Mouse (Mus musculus) c-Kit-positive CD71-negative TER-119-negative erythroid progenitor cells, embryonic 14.5 days (primary cell): ENCODE measurements around the gene Ccdc175.

ENCODE experiments used
- DNase-seq: peaks from one replicate; pipeline ENCODE4 v3.0.0-alpha.2; 2013; ENCODE audit warnings: low read depth

Gene Ccdc175

GRCm38 (mm10) chr12:72102776-72103175, 82.1 kb downstream of the Ccdc175 start:
- DNase-seq: no peak

GRCm38 (mm10) chr12:72096966-72097365, 87.9 kb downstream of the Ccdc175 start:
- no peak for DNase-seq

- no peak for DNase-seq
Measured at GRCm38 (mm10) chr12:72089802-72090201, 95.0 kb downstream of the Ccdc175 start.

- no peak for DNase-seq
Measured at GRCm38 (mm10) chr12:72086166-72086825, 98.5 kb downstream of the Ccdc175 start.

GRCm38 (mm10) chr12:72085329-72086165, 99.3 kb downstream of the Ccdc175 start, which contains the start of the genes L3hypdh and Jkamp:
L3hypdh (minus strand) TSS chr12:72085439.
Jkamp (plus strand) TSS chr12:72085589.
- DNase-seq: peak; percentile 99

GRCm38 (mm10) chr12:72085024-72085328, 99.9 kb downstream of the Ccdc175 start:
- DNase-seq: no peak

GRCm38 (mm10) chr12:72084261-72085023, 100.4 kb downstream of the Ccdc175 start:
- DNase-seq: no peak

GRCm38 (mm10) chr12:72083265-72083664, 101.6 kb downstream of the Ccdc175 start:
- DNase-seq: no peak

GRCm38 (mm10) chr12:72082370-72082769, 102.5 kb downstream of the Ccdc175 start:
- DNase-seq: no peak

- no peak for DNase-seq
Measured at GRCm38 (mm10) chr12:72081961-72082360, 102.9 kb downstream of the Ccdc175 start.

GRCm38 (mm10) chr12:72078248-72078647, 106.6 kb downstream of the Ccdc175 start:
- no peak for DNase-seq

- peak; percentile 52 for DNase-seq
Measured at GRCm38 (mm10) chr12:72070327-72071269, 114.2 kb downstream of the Ccdc175 start, which contains the start of gene Gpr135. Gpr135 (minus strand) TSS chr12:72071125.

- DNase-seq: no peak
Measured at GRCm38 (mm10) chr12:72069626-72070326, 115.1 kb downstream of the Ccdc175 start.

GRCm38 (mm10) chr12:72057780-72058179, 127.0 kb downstream of the Ccdc175 start:
- DNase-seq: no peak

- DNase-seq: no peak
Measured at GRCm38 (mm10) chr12:72053851-72054250, 131.0 kb downstream of the Ccdc175 start.

GRCm38 (mm10) chr12:72053303-72053702, 131.5 kb downstream of the Ccdc175 start:
- DNase-seq: no peak

- no peak for DNase-seq
Measured at GRCm38 (mm10) chr12:72052571-72052970, 132.3 kb downstream of the Ccdc175 start.
